Mouse (Mus musculus) testis, adult 2 months (tissue): ENCODE data around the gene Pter. TPM values are rescaled to one million over a fixed set of nuclear protein-coding genes. Genes with fewer than 3 reads are reported as not detected.

Experiments
- H3K27ac ChIP-seq: fragments of 200-500 bp; 2 replicates; pipeline ENCODE4 v1.5.1; 2012; ENCODE audit warnings: low read depth, low read length; ENCODE audit not compliant: control insufficient read depth, insufficient read depth
- H3K27me3 ChIP-seq: fragments of 200-500 bp; 2 replicates; pipeline ENCODE4 v1.6.1; 2012; ENCODE audit warnings: mild to moderate bottlenecking, low read length, moderate library complexity; ENCODE audit not compliant: control insufficient read depth, insufficient read depth
- H3K36me3 ChIP-seq: fragments of 200-500 bp; 2 replicates; pipeline ENCODE4 v1.6.1; 2012; ENCODE audit warnings: mild to moderate bottlenecking, low read length; ENCODE audit not compliant: control insufficient read depth, insufficient read depth
- H3K4me1 ChIP-seq: fragments of 200-500 bp; 2 replicates; pipeline ENCODE4 v1.6.1; 2012; ENCODE audit warnings: low read length; ENCODE audit not compliant: control insufficient read depth, insufficient read depth
- H3K4me3 ChIP-seq: fragments of 200-500 bp; 2 replicates; pipeline ENCODE4 v1.5.1; 2012; ENCODE audit warnings: low read depth, mild to moderate bottlenecking, low read length, moderate library complexity, mixed read lengths; ENCODE audit not compliant: control insufficient read depth
- CTCF ChIP-seq: fragments of 200-500 bp; IDR thresholded peaks from 2 replicates; pipeline ENCODE4 v1.5.1; 2012; ENCODE audit warnings: low read depth, mild to moderate bottlenecking, inconsistent platforms, low read length, moderate library complexity; ENCODE audit not compliant: control insufficient read depth, insufficient read depth, insufficient replicate concordance
- POLR2A ChIP-seq: fragments of 200-500 bp; IDR thresholded peaks from 2 replicates; pipeline ENCODE4 v1.6.1; 2012; ENCODE audit warnings: low read depth, mild to moderate bottlenecking, inconsistent platforms, low read length, moderate library complexity; ENCODE audit not compliant: control insufficient read depth
- polyA plus RNA-seq: library from polyadenylated mRNA; depleted of rRNA; stranded (reverse); fragments of >200 nt; gene quantifications from 2 replicates; pipeline ENCODE4 v1.2.3, GENCODE M21; 2012

Gene Pter
- polyA plus RNA-seq, 1 experiment: 0.67 TPM

DNA sequence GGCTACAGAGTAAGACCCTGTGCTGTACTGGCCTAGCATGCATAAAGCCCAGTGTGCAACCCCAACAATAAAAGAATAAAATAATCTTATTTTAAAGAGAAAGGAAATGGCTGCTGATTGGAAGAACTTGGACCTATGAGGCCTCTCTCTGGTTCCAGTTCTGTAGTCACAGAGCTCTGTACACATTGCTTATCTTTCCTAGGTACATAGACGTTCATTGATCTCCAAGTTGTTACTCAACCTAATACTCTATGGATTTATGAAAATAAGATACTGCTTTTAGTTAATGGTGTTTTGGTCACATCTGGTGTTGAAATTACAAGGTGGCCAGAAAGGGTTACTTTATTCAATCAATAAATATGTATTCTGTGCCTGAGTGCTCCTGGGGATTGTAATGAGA is 1.8 kb downstream of the Pter start:
- Histone ChIP-seq H3K4me1 (peaks cover 7% of the 10 kb centered on the region), H3K4me3 (no peak overlapping the region), H3K36me3 (no peaks in the 10 kb centered on the region), H3K27me3 (peaks cover 2% of the 10 kb centered on the region; the same call in 1 of the 2 replicates), H3K27ac (no peak overlapping the region)
- TF ChIP-seq CTCF (no peak), POLR2A (no peak)

DNA sequence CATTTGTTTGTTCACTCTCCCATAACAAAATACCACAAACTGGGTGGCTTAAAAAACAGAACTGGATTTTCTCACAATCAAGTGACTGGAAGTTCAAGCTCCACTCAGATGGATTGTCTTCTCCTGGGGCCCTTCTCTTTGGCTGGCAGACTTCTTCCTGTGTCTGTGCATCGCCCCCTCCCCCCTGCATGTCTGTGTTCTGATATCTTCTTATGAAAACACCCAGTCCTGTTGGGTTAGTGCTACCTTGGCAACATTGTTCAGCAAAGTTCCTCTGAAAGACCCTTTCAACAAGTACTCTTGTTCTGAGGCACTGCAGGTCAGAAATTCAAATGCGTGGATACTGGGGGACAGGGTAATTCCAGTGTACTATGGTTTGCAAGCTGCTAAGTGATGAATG is 6.5 kb downstream of the Pter start:
- H3K27me3 ChIP-seq: no peaks in the 10 kb centered on the region
- no peak for TF ChIP-seq CTCF
- TF ChIP-seq POLR2A: no peak
- no peak overlapping the region for H3K27ac ChIP-seq
- H3K4me3 ChIP-seq: no peak overlapping the region
- H3K4me1 ChIP-seq: no peaks in the 10 kb centered on the region
- H3K36me3 ChIP-seq: no peaks in the 10 kb centered on the region

DNA sequence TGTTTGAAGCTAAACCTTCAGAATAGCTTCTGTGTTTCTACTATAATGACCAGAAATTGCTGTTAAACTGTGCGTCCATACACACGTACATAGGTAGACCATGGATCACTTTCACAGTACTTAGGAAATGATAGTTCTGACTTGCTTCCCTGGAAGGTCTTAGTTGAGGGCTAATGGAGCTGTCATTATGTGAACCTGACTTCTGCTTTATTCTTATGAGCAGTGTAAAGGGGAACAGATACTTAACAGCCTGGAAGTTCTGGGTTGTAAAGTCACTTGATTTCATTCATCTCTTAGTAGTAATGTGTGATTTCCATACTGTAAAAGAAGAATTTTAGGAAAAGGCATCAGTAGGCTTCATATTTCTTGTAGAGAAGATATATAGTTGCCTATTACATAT is 10.1 kb downstream of the Pter start:
- Histone ChIP-seq H3K27me3 (no peaks in the 10 kb centered on the region), H3K4me3 (no peak overlapping the region), H3K4me1 (no peaks in the 10 kb centered on the region), H3K36me3 (no peaks in the 10 kb centered on the region), H3K27ac (no peak overlapping the region)
- TF ChIP-seq CTCF: no peak
- TF ChIP-seq POLR2A: no peak

DNA sequence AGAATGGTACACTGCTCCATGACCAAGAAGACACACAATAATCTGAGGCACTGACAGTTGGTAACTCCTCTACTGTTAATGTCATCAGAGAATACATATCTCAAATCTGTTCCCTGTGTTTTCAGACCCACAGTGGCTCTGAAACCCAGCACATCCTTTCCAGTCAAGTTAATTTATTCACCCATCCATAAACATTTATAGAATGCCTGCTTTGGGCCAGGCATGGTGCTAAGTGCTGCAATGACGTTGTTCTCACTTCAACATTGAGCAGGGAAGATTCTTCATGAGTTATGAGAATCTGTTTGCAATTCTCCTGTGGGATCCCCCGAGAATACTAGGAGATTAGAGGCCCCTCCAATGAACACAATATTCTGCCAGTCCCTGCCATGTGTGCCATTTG is 11.4 kb downstream of the Pter start:
- H3K27ac ChIP-seq: no peak overlapping the region
- TF ChIP-seq POLR2A (no peak), CTCF (no peak)
- no peaks in the 10 kb centered on the region for H3K36me3 ChIP-seq
- no peaks in the 10 kb centered on the region for H3K27me3 ChIP-seq
- no peak overlapping the region for H3K4me3 ChIP-seq
- H3K4me1 ChIP-seq: no peaks in the 10 kb centered on the region

DNA sequence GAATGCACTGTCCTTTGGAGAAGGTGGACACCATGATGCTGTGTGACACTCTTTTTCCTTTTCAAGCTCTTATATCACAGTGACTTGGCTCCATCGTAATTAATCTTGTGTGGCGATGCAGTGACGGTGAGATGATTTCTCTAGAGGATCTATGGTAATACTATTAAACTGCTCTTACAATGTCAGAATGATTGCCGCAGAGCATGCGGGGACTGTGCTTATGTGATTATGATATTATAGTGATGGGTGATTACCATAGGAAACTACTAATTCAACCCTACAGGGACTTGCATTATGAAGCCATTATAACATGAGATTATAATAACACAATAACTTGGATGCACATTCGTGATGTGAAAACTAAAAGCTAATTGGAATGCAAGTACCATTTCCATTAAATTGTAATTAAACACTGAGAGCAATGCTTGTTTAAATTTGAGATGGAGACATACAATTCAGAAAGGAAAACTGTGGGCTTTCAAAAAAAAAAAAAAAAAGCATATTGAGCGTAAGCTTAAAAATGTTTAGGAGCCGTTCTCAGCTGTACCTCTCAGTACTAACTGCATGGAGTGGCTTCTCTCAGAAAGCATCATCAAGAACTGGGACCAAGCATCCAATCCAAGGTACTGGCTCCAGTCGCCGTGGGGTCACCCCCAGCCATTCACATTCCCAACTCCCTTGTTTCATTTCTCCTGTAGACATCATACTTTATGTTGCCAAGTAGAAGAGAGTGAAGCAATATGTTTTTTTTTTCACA is 13.8 kb downstream of the Pter start:
- Histone ChIP-seq H3K27ac (no peak overlapping the region), H3K4me1 (no peaks in the 10 kb centered on the region), H3K27me3 (no peaks in the 10 kb centered on the region), H3K36me3 (no peaks in the 10 kb centered on the region), H3K4me3 (no peak overlapping the region)
- TF ChIP-seq POLR2A (no peak), CTCF (no peak)

DNA sequence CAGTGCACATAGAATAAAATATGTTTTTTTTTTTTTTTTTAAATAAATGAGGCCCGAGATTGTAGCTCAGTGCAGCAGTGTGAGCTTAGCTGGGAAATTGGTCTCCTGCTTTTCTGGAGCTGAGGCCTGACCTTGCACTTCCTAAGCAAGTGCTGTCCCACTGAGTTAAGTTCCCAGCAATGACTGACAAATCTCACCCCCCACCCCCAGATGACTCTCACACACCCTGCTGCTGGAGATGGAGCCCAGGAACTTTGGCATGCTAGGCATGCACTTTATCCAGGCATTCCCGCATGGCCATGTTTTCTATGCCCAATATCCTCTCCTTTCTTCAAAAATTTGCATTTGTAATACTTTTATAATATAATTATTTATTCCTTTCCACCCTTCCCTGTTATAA is 14.8 kb downstream of the Pter start:
- Histone ChIP-seq H3K27me3 (no peaks in the 10 kb centered on the region), H3K4me1 (no peaks in the 10 kb centered on the region), H3K4me3 (no peak overlapping the region), H3K36me3 (no peaks in the 10 kb centered on the region), H3K27ac (no peak overlapping the region)
- TF ChIP-seq CTCF (no peak), POLR2A (no peak)

DNA sequence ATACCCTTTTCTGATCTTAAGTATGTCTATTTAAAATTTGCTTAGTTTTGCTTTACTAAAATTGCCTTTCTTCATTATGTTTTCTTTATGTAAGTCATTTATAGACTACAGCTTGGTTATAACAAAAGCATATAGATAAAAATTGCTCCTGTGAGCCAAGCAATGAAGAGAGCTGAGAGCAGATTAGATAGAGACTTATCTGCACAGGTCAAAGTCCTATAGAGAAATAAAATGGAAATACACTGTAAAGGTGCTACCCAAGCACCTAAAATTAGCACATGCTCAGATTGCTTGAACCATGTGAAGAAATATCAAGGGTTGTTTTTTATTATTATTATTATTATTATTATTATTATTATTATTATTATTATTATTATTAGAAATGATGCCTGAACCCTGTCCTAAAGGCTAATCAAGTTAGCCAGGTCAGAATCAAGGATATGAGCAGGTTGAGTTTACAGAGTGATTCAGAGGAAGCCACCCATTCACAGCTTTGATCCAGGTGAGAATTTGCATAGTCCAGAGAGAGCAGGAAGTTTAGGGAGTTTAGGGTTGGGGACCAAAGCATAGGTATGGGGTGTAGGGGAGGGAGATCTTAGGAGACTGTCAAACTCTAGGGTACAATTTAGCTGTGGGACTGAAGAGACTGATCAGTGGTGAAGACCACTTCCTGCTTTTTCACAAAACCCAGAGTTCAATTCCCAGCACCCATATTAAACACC is 33.0 kb downstream of the Pter start:
- Histone ChIP-seq H3K27ac (no peak overlapping the region), H3K4me1 (no peaks in the 10 kb centered on the region), H3K4me3 (no peak overlapping the region), H3K36me3 (no peaks in the 10 kb centered on the region), H3K27me3 (no peaks in the 10 kb centered on the region)
- TF ChIP-seq CTCF (no peak), POLR2A (no peak)
